Mouse (Mus musculus): ENCODE results near the gene Fbxl13. TPM values are rescaled to one million over a fixed set of nuclear protein-coding genes. Genes with fewer than 3 reads are reported as not detected.

The Fbxl13 gene
- polyA plus RNA-seq, 1 experiment from 2014 or later, result 0.32 TPM

- ATAC-seq (ENCODE audit: low FRiP score), result no peak
- Histone ChIP-seq H3K9me3 (no peaks in the 10 kb centered on the region), H3K27ac (no peak overlapping the region), H3K27me3 (no peaks in the 10 kb centered on the region), H3K4me2 (no peak overlapping the region), H3K4me1 (no peaks in the 10 kb centered on the region), H3K36me3 (replicated peaks) (no peaks in the 10 kb centered on the region), H3K9ac (no peak overlapping the region), H3K4me3 (replicated peaks) (no peak overlapping the region)
- 81% methylated on average over 10 of the region's 10 CpGs for WGBS
Observed at GRCm38 (mm10) chr5:21500133-21500532, 145.3 kb downstream of the Fbxl13 start.

- no peaks in the 10 kb centered on the region for H3K9me3 ChIP-seq
- ATAC-seq (ENCODE audit: low FRiP score), result no peak
- H3K27me3 ChIP-seq, result no peaks in the 10 kb centered on the region
- no peak overlapping the region for H3K4me2 ChIP-seq
- no peaks in the 10 kb centered on the region for H3K36me3 ChIP-seq (replicated peaks)
- no peak overlapping the region for H3K27ac ChIP-seq
- WGBS, result 86% methylated on average over 11 of the region's 11 CpGs
- H3K4me1 ChIP-seq, result no peaks in the 10 kb centered on the region
- H3K4me3 ChIP-seq (replicated peaks), result no peak overlapping the region
- H3K9ac ChIP-seq, result no peak overlapping the region
Observed at GRCm38 (mm10) chr5:21498925-21499324, 146.5 kb downstream of the Fbxl13 start.

GRCm38 (mm10) chr5:21498490-21498889, 146.9 kb downstream of the Fbxl13 start:
- no peak overlapping the region for H3K4me3 ChIP-seq (replicated peaks)
- ATAC-seq (ENCODE audit: low FRiP score), result no peak
- H3K4me1 ChIP-seq, result no peaks in the 10 kb centered on the region
- 90% methylated on average over 2 of the region's 2 CpGs for WGBS
- H3K9me3 ChIP-seq, result no peaks in the 10 kb centered on the region
- H3K36me3 ChIP-seq (replicated peaks), result no peaks in the 10 kb centered on the region
- no peaks in the 10 kb centered on the region for H3K27me3 ChIP-seq
- no peak overlapping the region for H3K27ac ChIP-seq
- no peak overlapping the region for H3K9ac ChIP-seq
- no peak overlapping the region for H3K4me2 ChIP-seq

GRCm38 (mm10) chr5:21496881-21497280, 148.6 kb downstream of the Fbxl13 start:
- ATAC-seq (ENCODE audit: low FRiP score), result no peak
- Histone ChIP-seq H3K27ac (no peak overlapping the region), H3K4me2 (no peak overlapping the region), H3K4me3 (replicated peaks) (no peak overlapping the region), H3K4me1 (no peaks in the 10 kb centered on the region), H3K9ac (no peak overlapping the region), H3K9me3 (no peaks in the 10 kb centered on the region), H3K27me3 (no peaks in the 10 kb centered on the region), H3K36me3 (replicated peaks) (no peaks in the 10 kb centered on the region)
- WGBS, result 62% methylated on average over 3 of the region's 3 CpGs

- Histone ChIP-seq H3K27me3 (no peaks in the 10 kb centered on the region), H3K36me3 (replicated peaks) (no peaks in the 10 kb centered on the region), H3K9ac (no peak overlapping the region), H3K4me2 (no peak overlapping the region), H3K9me3 (no peaks in the 10 kb centered on the region), H3K4me1 (no peaks in the 10 kb centered on the region), H3K4me3 (replicated peaks) (no peak overlapping the region), H3K27ac (no peak overlapping the region)
- no peak for ATAC-seq (ENCODE audit: low FRiP score)
- WGBS, result 87% methylated on average over 6 of the region's 6 CpGs
Observed at GRCm38 (mm10) chr5:21496321-21496720, 149.1 kb downstream of the Fbxl13 start.

GRCm38 (mm10) chr5:21494781-21495180, 150.7 kb downstream of the Fbxl13 start:
- H3K9ac ChIP-seq, result no peak overlapping the region
- no peak overlapping the region for H3K27ac ChIP-seq
- no peak overlapping the region for H3K4me2 ChIP-seq
- no peak overlapping the region for H3K4me3 ChIP-seq (replicated peaks)
- no peaks in the 10 kb centered on the region for H3K9me3 ChIP-seq
- WGBS, result 75% methylated on average over 3 of the region's 3 CpGs
- H3K27me3 ChIP-seq, result no peaks in the 10 kb centered on the region
- ATAC-seq (ENCODE audit: low FRiP score), result no peak
- no peaks in the 10 kb centered on the region for H3K4me1 ChIP-seq
- no peaks in the 10 kb centered on the region for H3K36me3 ChIP-seq (replicated peaks)

- H3K9ac ChIP-seq, result no peak overlapping the region
- ATAC-seq (ENCODE audit: low FRiP score), result no peak
- H3K27me3 ChIP-seq, result no peaks in the 10 kb centered on the region
- WGBS, result 75% methylated on average over 8 of the region's 8 CpGs
- H3K4me2 ChIP-seq, result no peak overlapping the region
- H3K36me3 ChIP-seq (replicated peaks), result no peaks in the 10 kb centered on the region
- H3K4me1 ChIP-seq, result no peaks in the 10 kb centered on the region
- H3K27ac ChIP-seq, result no peak overlapping the region
- H3K9me3 ChIP-seq, result no peaks in the 10 kb centered on the region
- no peak overlapping the region for H3K4me3 ChIP-seq (replicated peaks)
Observed at GRCm38 (mm10) chr5:21493294-21493999, 152.0 kb downstream of the Fbxl13 start.

GRCm38 (mm10) chr5:21492213-21492612, 153.2 kb downstream of the Fbxl13 start:
- Histone ChIP-seq H3K9ac (no peak overlapping the region), H3K36me3 (replicated peaks) (no peaks in the 10 kb centered on the region), H3K27ac (no peak overlapping the region), H3K4me3 (replicated peaks) (no peak overlapping the region), H3K4me2 (no peak overlapping the region), H3K4me1 (no peaks in the 10 kb centered on the region), H3K27me3 (no peaks in the 10 kb centered on the region), H3K9me3 (no peaks in the 10 kb centered on the region)
- ATAC-seq (ENCODE audit: low FRiP score), result no peak
- 86% methylated on average over 3 of the region's 3 CpGs for WGBS

- no peak overlapping the region for H3K4me2 ChIP-seq
- no peak overlapping the region for H3K9ac ChIP-seq
- ATAC-seq (ENCODE audit: low FRiP score), result no peak
- H3K4me3 ChIP-seq (replicated peaks), result no peak overlapping the region
- no peak overlapping the region for H3K27ac ChIP-seq
- H3K27me3 ChIP-seq, result no peaks in the 10 kb centered on the region
- no peaks in the 10 kb centered on the region for H3K36me3 ChIP-seq (replicated peaks)
- WGBS, result 51% methylated on average over 2 of the region's 2 CpGs
- no peaks in the 10 kb centered on the region for H3K9me3 ChIP-seq
- no peaks in the 10 kb centered on the region for H3K4me1 ChIP-seq
Observed at GRCm38 (mm10) chr5:21491469-21491868, 154.0 kb downstream of the Fbxl13 start.

- H3K9ac ChIP-seq, result no peak overlapping the region
- no peak for ATAC-seq (ENCODE audit: low FRiP score)
- H3K9me3 ChIP-seq, result no peaks in the 10 kb centered on the region
- no peaks in the 10 kb centered on the region for H3K4me1 ChIP-seq
- no peak overlapping the region for H3K27ac ChIP-seq
- no peaks in the 10 kb centered on the region for H3K36me3 ChIP-seq (replicated peaks)
- WGBS, result 75% methylated on average over 4 of the region's 4 CpGs
- H3K4me3 ChIP-seq (replicated peaks), result no peak overlapping the region
- no peaks in the 10 kb centered on the region for H3K27me3 ChIP-seq
- no peak overlapping the region for H3K4me2 ChIP-seq
Observed at GRCm38 (mm10) chr5:21489135-21489534, 156.3 kb downstream of the Fbxl13 start.

GRCm38 (mm10) chr5:21488506-21488905, 156.9 kb downstream of the Fbxl13 start:
- no peak overlapping the region for H3K4me2 ChIP-seq
- H3K27ac ChIP-seq, result no peak overlapping the region
- no peaks in the 10 kb centered on the region for H3K27me3 ChIP-seq
- H3K36me3 ChIP-seq (replicated peaks), result no peaks in the 10 kb centered on the region
- no peaks in the 10 kb centered on the region for H3K9me3 ChIP-seq
- no peak overlapping the region for H3K4me3 ChIP-seq (replicated peaks)
- no peak overlapping the region for H3K9ac ChIP-seq
- 90% methylated on average over 5 of the region's 5 CpGs for WGBS
- H3K4me1 ChIP-seq, result no peaks in the 10 kb centered on the region
- ATAC-seq (ENCODE audit: low FRiP score), result no peak

GRCm38 (mm10) chr5:21487716-21488115, 157.7 kb downstream of the Fbxl13 start:
- Histone ChIP-seq H3K9ac (no peak overlapping the region), H3K4me3 (replicated peaks) (no peak overlapping the region), H3K27ac (no peak overlapping the region), H3K4me1 (no peaks in the 10 kb centered on the region), H3K4me2 (no peak overlapping the region), H3K27me3 (no peaks in the 10 kb centered on the region), H3K36me3 (replicated peaks) (no peaks in the 10 kb centered on the region), H3K9me3 (no peaks in the 10 kb centered on the region)
- 87% methylated on average over 3 of the region's 3 CpGs for WGBS
- no peak for ATAC-seq (ENCODE audit: low FRiP score)

- 88% methylated on average over 3 of the region's 3 CpGs for WGBS
- no peak overlapping the region for H3K4me2 ChIP-seq
- H3K9me3 ChIP-seq, result no peaks in the 10 kb centered on the region
- peaks cover 4% of the 10 kb centered on the region; the same call in 1 of the 2 replicates for H3K4me1 ChIP-seq
- no peak overlapping the region for H3K27ac ChIP-seq
- no peak overlapping the region for H3K4me3 ChIP-seq (replicated peaks)
- no peaks in the 10 kb centered on the region for H3K27me3 ChIP-seq
- ATAC-seq (ENCODE audit: low FRiP score), result no peak
- H3K36me3 ChIP-seq (replicated peaks), result no peaks in the 10 kb centered on the region
- no peak overlapping the region for H3K9ac ChIP-seq
Observed at GRCm38 (mm10) chr5:21487306-21487705, 158.1 kb downstream of the Fbxl13 start.
